Mouse (Mus musculus): ENCODE results near the gene Rpl36al. TPM values are rescaled to one million over a fixed set of nuclear protein-coding genes. Genes with fewer than 3 reads are reported as not detected.

Rpl36al gene
- total RNA-seq, 2 experiments from 2014 or later: 310 to 322 TPM

DNA sequence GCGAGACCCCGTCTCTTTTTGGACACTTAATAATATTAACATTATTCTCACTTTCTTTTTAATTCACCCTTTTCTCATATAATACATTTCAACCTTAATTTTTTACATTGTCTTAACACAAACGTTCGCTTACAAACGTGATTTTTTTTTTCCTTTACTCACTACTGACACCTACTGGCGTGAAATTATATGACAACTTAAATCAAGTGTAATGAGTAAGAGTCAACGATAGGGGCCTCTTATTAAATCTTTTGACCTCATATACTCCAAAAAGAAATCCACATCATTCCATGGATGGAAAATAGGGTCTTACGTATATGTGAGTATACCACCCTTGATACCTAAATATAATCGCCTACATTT is 24.3 kb downstream of the Rpl36al start:
- no peak for DNase-seq (ENCODE audit: low spot score in 2 of 2)

GRCm38 (mm10) chr12:69158765-69159577 is 24.9 kb downstream of the Rpl36al start, which contains the start of gene Rps29:
TSS of gene Rps29 (minus strand) at chr12:69159186.
- DNase-seq (ENCODE audit: low spot score in 2 of 2): peak; percentile 90 to 95

DNA sequence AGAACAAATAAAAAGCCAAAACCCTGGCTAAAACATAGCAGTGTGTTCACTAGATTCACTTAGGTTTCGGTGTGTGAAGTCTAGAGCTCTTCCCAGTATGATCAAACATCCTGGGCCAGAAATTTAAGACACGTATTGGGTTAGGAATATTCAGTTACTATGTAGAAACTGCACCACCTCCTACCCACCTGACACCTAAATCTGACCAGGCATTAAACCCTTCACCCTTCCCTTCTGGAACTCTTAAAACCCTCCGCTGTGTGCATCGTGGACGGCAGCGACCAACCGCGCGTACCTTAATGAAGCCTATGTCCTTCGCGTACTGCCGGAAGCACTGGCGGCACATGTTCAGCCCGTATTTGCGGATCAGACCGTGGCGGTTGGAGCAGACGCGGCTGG is 25.5 kb downstream of the Rpl36al start:
- DNase-seq (ENCODE audit: low spot score in 2 of 2): no peak

- DNase-seq (ENCODE audit: low spot score in 2 of 2): no peak
These were observed 26.8 kb downstream of the Rpl36al start for GRCm38 (mm10) chr12:69157107-69157506.

DNA sequence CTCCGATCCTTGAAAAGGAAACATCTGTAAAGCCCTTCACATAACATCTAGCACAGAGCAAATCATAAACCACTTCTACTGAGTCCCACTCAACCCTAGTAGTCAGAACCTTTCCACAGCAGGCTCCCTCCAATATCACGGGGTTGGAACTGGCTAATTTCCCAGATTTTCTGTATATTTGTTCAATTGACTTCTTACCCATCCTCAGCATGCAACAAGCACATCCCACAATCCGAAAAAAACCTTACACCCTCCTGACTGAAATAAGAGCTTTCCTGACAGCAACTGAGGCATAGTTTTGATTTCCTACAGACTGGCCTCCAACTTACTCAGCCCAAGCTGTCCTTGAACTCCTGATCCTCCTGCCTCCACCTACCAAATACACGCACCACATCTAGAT is 27.4 kb downstream of the Rpl36al start:
- no peak for DNase-seq (ENCODE audit: low spot score in 2 of 2)

GRCm38 (mm10) chr12:69155923-69156322 is 28.0 kb downstream of the Rpl36al start:
- no peak for DNase-seq (ENCODE audit: low spot score in 2 of 2)

DNA sequence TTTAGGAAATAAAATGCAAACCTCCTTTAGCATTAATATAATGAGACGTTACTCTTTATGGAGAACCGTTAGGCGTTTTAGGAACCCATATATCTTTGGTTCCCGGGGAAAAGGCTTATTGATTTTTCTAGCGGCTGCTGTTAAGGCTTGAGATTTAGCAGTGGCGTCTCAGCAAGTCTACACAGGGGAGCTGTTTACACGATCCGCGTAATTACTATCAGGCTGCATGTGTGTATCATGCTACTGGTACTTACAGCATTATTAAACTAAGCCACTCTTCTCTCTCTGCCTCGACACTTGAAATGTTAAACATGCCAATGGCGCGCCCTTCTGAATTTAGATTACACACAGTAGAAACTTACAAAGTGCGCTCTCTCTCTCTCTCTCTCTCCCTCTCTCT is 33.8 kb downstream of the Rpl36al start:
- DNase-seq (ENCODE audit: low spot score in 2 of 2): no peak

- no peak for DNase-seq (ENCODE audit: low spot score in 2 of 2)
These were observed 36.6 kb downstream of the Rpl36al start for GRCm38 (mm10) chr12:69147166-69147735.

DNA sequence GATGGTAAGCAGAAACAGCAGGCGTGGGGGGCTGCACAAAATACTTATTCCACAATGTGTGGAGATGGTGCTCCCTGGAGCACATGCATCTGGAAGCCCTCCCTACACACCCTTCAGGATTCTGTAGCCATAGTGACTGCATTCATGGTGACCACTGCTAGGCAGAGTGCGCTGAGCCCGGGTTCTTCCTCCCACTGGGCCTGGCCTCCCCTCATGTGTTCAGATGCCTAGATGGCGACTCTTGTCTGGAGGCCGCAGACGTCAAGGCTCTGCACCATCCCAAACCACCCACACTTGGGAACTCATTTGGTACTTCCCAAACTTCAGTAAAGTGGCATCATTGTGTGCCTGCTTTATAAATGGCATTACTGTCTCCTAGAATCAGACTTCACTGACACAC is 40.4 kb downstream of the Rpl36al start:
- no peak for DNase-seq (ENCODE audit: low spot score in 2 of 2)

GRCm38 (mm10) chr12:69139841-69140240 is 44.0 kb downstream of the Rpl36al start:
- DNase-seq (ENCODE audit: low spot score in 2 of 2): no peak

- DNase-seq (ENCODE audit: low spot score in 2 of 2): no peak
These were observed 44.7 kb downstream of the Rpl36al start for GRCm38 (mm10) chr12:69139201-69139600.

Small RNAs within 50 kb of the gene (microRNA-seq; reads per million reads assigned to microRNA genes)
- gene Gm47287 (not detected), gene Gm47295 (not detected)

Other genes with a start within 250 kb of the Rpl36al start
- 1,000 to 10,000 TPM; 1,550 to 1,635 TPM for gene Rps29, start 24.9 kb downstream of the Rpl36al start, total RNA-seq (2021)
- 1 to 10 TPM; 1.5 to 3.8 TPM for gene Lrr1, start 15.3 kb downstream of the Rpl36al start, total RNA-seq (2021)
- 10 to 100 TPM; 34.3 to 35.4 TPM for gene Mgat2, start 74 bp upstream of the Rpl36al start, total RNA-seq (2021)
- 1 to 10 TPM; 5.2 to 6.2 TPM for gene Gm49383, start 13.0 kb upstream of the Rpl36al start, total RNA-seq (2021)
- gene Dnaaf2, start 14.3 kb upstream of the Rpl36al start, total RNA-seq (2021): 1 to 10 TPM; 1.4 to 1.7 TPM
- 1 to 10 TPM; 5.3 to 6.2 TPM for gene Gm49384, start 20.2 kb upstream of the Rpl36al start, total RNA-seq (2021)
- 1 to 10 TPM; 6.1 to 6.9 TPM for gene Pole2, start 44.1 kb upstream of the Rpl36al start, total RNA-seq (2021)
- gene Klhdc1, start 57.1 kb upstream of the Rpl36al start, total RNA-seq (2021): 1 to 10 TPM; 7.1 to 8.7 TPM
- 10 to 100 TPM; 72.3 to 74.8 TPM for gene Klhdc2, start 112.6 kb upstream of the Rpl36al start, total RNA-seq (2021)
- 10 to 100 TPM; 30.0 to 33.5 TPM for gene Nemf, start 173.1 kb upstream of the Rpl36al start, total RNA-seq (2021)
- 10 to 100 TPM; 72.6 to 77.6 TPM for gene Arf6, start 188.1 kb upstream of the Rpl36al start, total RNA-seq (2021)
- under 1 TPM in 1 of 2 experiments, not detected in 1; 0.81 TPM for gene Gm9887, start 188.4 kb upstream of the Rpl36al start, total RNA-seq (2021)

Data from gastrocnemius, postnatal 4 days (tissue).